Mouse (Mus musculus) G1E (cell line): ENCODE measurements at regions not wholly inside any gene's neighbourhood (a gene's known extent, or its start where the extent isn't known, plus 50 kb on each side); places are given as distances from the start of the nearest gene placed in this dataset.

Source experiments
- CTCF ChIP-seq: IDR thresholded peaks from 2 replicates; pipeline ENCODE4 v1.5.1; 2012; ENCODE audit warnings: low read depth, low read length, inconsistent platforms, mixed read lengths
- GATA1 ChIP-seq: IDR thresholded peaks from 2 replicates; pipeline ENCODE4 v1.6.1; 2012; ENCODE audit warnings: borderline replicate concordance, low read length, inconsistent platforms, mixed read lengths
- GATA2 ChIP-seq: IDR thresholded peaks from 2 replicates; pipeline ENCODE4 v1.6.1; 2012; ENCODE audit warnings: low read depth, low read length, inconsistent platforms, borderline replicate concordance
- POLR2AphosphoS5 ChIP-seq: IDR thresholded peaks from 2 replicates; pipeline ENCODE4 v1.6.1; 2012; ENCODE audit warnings: low read depth, low read length, inconsistent platforms; ENCODE audit not compliant: insufficient replicate concordance
- TAL1 ChIP-seq: conservative IDR thresholded peaks from 2 replicates; pipeline ENCODE4 v1.6.1; 2012; ENCODE audit warnings: low read depth, low read length, inconsistent platforms, mixed read lengths

GRCm38 (mm10) chr11:18656358-18656757, 362.4 kb downstream of the Meis1 start:
- TF ChIP-seq CTCF: no peak
- TF ChIP-seq POLR2AphosphoS5: no peak
- no peak for TF ChIP-seq TAL1
- no peak for TF ChIP-seq GATA1
- no peak for TF ChIP-seq GATA2
